Mouse (Mus musculus) heart, adult 2 months (tissue): ENCODE measurements around the gene Tsc22d4.

ENCODE experiments used
- CTCF ChIP-seq: fragments of 200-600 bp; IDR thresholded peaks from 2 replicates; pipeline ENCODE4 v1.8.1; 2022; ENCODE audit warnings: antibody characterized with exemption, mild to moderate bottlenecking, moderate library complexity
- EP300 ChIP-seq: fragments of 200-500 bp; IDR thresholded peaks from 2 replicates; pipeline ENCODE4 v1.6.1; 2011; ENCODE audit warnings: low read depth, low read length, control low read depth; ENCODE audit not compliant: insufficient read depth
- POLR2A ChIP-seq: fragments of 200-500 bp; IDR thresholded peaks from 2 replicates; pipeline ENCODE4 v1.6.1; 2011; ENCODE audit warnings: mild to moderate bottlenecking, low read depth, low read length, control low read depth; ENCODE audit not compliant: insufficient read depth

- no peak for TF ChIP-seq CTCF
- no peak for TF ChIP-seq POLR2A
- TF ChIP-seq EP300: no peak
Measured at GRCm38 (mm10) chr5:137772755-137773154, 27.2 kb downstream of the Tsc22d4 start.
